Mouse (Mus musculus) frontal cortex, postnatal 36 days (tissue): Measurements from ENCODE around the gene Srgap3.
"Not testable (repeated sequence)": the region's sequence is repeated elsewhere in the genome, so short reads cannot be mapped to it uniquely, and the experiment has no call there.

Experiments
- DNase-seq, 2 experiments: peaks; one replicate each; pipeline ENCODE4 v3.0.0; 2022; ENCODE audit warnings: low spot score in 2 of 2

Srgap3 gene

GRCm38 (mm10) chr6:112752007-112752406 is 195.1 kb downstream of the Srgap3 start:
- DNase-seq, result no peak

- no peak for DNase-seq
Observed at GRCm38 (mm10) chr6:112742297-112742696, 204.8 kb downstream of the Srgap3 start.

- DNase-seq, result no peak
Observed at GRCm38 (mm10) chr6:112741766-112742165, 205.3 kb downstream of the Srgap3 start.

- no peak for DNase-seq
Observed at GRCm38 (mm10) chr6:112739635-112740034, 207.4 kb downstream of the Srgap3 start.

GRCm38 (mm10) chr6:112738924-112739323 is 208.1 kb downstream of the Srgap3 start:
- no peak for DNase-seq

GRCm38 (mm10) chr6:112736471-112736870 is 210.6 kb downstream of the Srgap3 start:
- DNase-seq, result peak in 1 of 2 experiments; percentile 45

- no peak for DNase-seq
Observed at GRCm38 (mm10) chr6:112735054-112735453, 212.0 kb downstream of the Srgap3 start.

GRCm38 (mm10) chr6:112733942-112734341 is 213.1 kb downstream of the Srgap3 start:
- no peak for DNase-seq

GRCm38 (mm10) chr6:112732434-112732833 is 214.6 kb downstream of the Srgap3 start:
- DNase-seq, result no peak

- DNase-seq, result no peak
Observed at GRCm38 (mm10) chr6:112731386-112731785, 215.7 kb downstream of the Srgap3 start.

GRCm38 (mm10) chr6:112728760-112729422 is 218.2 kb downstream of the Srgap3 start:
- peak; percentile 79 to 91 for DNase-seq

GRCm38 (mm10) chr6:112725468-112725867 is 221.6 kb downstream of the Srgap3 start:
- no peak for DNase-seq

- peak in 1 of 2 experiments; percentile 47 for DNase-seq
Observed at GRCm38 (mm10) chr6:112720409-112721080, 226.5 kb downstream of the Srgap3 start.

- peak in 1 of 2 experiments; percentile 49 for DNase-seq
Observed at GRCm38 (mm10) chr6:112719983-112720382, 227.1 kb downstream of the Srgap3 start.

GRCm38 (mm10) chr6:112717168-112717567 is 229.9 kb downstream of the Srgap3 start:
- DNase-seq, result no peak

GRCm38 (mm10) chr6:112713951-112714350 is 233.1 kb downstream of the Srgap3 start:
- no peak for DNase-seq

GRCm38 (mm10) chr6:112702296-112702695 is 244.8 kb downstream of the Srgap3 start:
- DNase-seq, result not testable (repeated sequence)

- peak; percentile 47 to 55 for DNase-seq
Observed at GRCm38 (mm10) chr6:112700392-112700791, 246.7 kb downstream of the Srgap3 start.

- no peak for DNase-seq
Observed at GRCm38 (mm10) chr6:112699115-112699514, 248.0 kb downstream of the Srgap3 start.

GRCm38 (mm10) chr6:112696056-112696950 is 250.8 kb downstream of the Srgap3 start, which contains the start of gene Rad18:
TSS of gene Rad18 (minus strand) at chr6:112696686.
- DNase-seq, result peak; percentile 80 to 87

- DNase-seq, result no peak
Observed at GRCm38 (mm10) chr6:112694492-112694891, 252.6 kb downstream of the Srgap3 start.

GRCm38 (mm10) chr6:112691523-112691922 is 255.5 kb downstream of the Srgap3 start:
- no peak for DNase-seq
